In the genomic region with DNA sequence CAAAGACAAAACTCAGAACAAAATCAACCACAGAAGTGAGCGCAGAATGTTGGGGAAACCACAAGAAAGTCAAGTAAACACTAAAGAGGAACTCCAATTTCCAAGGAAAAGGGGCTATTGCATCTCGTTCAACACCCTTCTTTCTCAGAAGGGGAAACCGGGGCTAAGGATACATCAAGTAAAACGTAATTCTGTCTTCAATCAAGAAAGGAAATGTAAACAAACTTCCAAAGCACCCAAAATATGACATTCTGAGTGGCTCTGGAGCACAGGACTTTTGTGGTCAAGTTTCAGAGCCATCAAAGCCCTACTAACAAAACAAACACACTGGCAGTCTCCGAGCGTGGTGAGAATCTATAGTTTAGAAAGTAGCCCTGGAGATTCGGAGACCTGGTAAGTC, we compare ENCODE assay signal across 8 mouse cellular contexts. TPM values are rescaled to one million over a fixed set of nuclear protein-coding genes. Genes with fewer than 3 reads are reported as not detected.
DNase-seq lines count a peak whose midpoint lies in the region; ATAC-seq and TF ChIP-seq lines count a peak whose summit lies in the region.

No protein-coding gene starts in this region.

- H3K36me3 ChIP-seq in CH12.LX (replicated peaks in 1 of 2; ENCODE audit: control insufficient read depth in 1 of 2, insufficient read depth in 1 of 2, low read length in 1 of 2) (peaks cover 2 to 16% of the 10 kb centered on the region in 2 experiments), macrophage (ENCODE audit: inconsistent target) (no peaks in the 10 kb centered on the region)

- peak overlapping the region; percentile 87 for H3K4me3 ChIP-seq in gastrocnemius, adult 2 months
- peak overlapping the region; percentile 73 to 92 (median 79) for H3K4me3 ChIP-seq in CH12.LX (replicated peaks in 1 of 3; ENCODE audit: low read depth in 2 of 3, low read length in 2 of 3, poor library complexity in 1 of 3)
- peak overlapping the region; percentile 55 for H3K4me3 ChIP-seq in macrophage (ENCODE audit: inconsistent target)

- peak overlapping the region; percentile 85 for H3K4me2 ChIP-seq in CH12.LX (ENCODE audit: insufficient read depth, low read depth, poor library complexity, severe bottlenecking)

- TF ChIP-seq RAD21 in CH12.LX (IDR thresholded peaks at IDR 0.05; ENCODE audit: low read depth, low read length), result no peak

- peak overlapping the region; percentile 83 for H3K27ac ChIP-seq in gastrocnemius, adult 2 months
- H3K27ac ChIP-seq in CH12.LX (ENCODE audit: insufficient read depth, low read depth) (peak overlapping the region; percentile 58), macrophage (peak overlapping the region; percentile 73)

- no peaks in the 10 kb centered on the region for H3K27me3 ChIP-seq in CH12.LX (replicated peaks)

- H3K79me2 ChIP-seq in CH12.LX (replicated peaks; ENCODE audit: control insufficient read depth, extremely low read depth, insufficient read depth, poor library complexity, severe bottlenecking) (peaks cover 39% of the 10 kb centered on the region), macrophage (ENCODE audit: inconsistent target) (peaks cover 48% of the 10 kb centered on the region)

- dilution Hi-C loops in CH12.LX (cut with MboI; ENCODE audit: extremely low pct_ligation_motif_present, extremely low pct_unique_long_range_greater_than_20kb, low sequenced_read_pairs), result no loop called here

- TF ChIP-seq EP300 in CH12.LX (IDR thresholded peaks at IDR 0.05; ENCODE audit: low read length), result no peak

- TF ChIP-seq POLR2A in CH12.LX (IDR thresholded peaks at IDR 0.05; ENCODE audit: low read depth, low read length), result no peak

- intact Hi-C loops in gastrocnemius, adult 2 months (cut with DNase I), result no loop called here
- intact Hi-C loops in left cerebral cortex, postnatal 4 days (cut with DNase I), result no loop called here

- peak; percentile 26 for ATAC-seq in granulocyte monocyte progenitor cell, adult 5-6 weeks (replicated peaks; ENCODE audit: poor library complexity, severe bottlenecking)
- no peak for ATAC-seq in frontal cortex, adult (ENCODE audit: low TSS enrichment)

- peak overlapping the region; percentile 93 for H3K9ac ChIP-seq in CH12.LX (ENCODE audit: insufficient read depth, low read depth)

- no peak for DNase-seq in gastrocnemius, adult 2 months
- DNase-seq in gastrocnemius, postnatal 25 days, result no peak
- no peak for DNase-seq in CH12.LX (ENCODE audit: extremely low read depth)
- DNase-seq in urinary bladder, postnatal 4 days (ENCODE audit: low spot score in 2 of 2), result no peak
- DNase-seq in left cerebral cortex, postnatal 4 days, result no peak

- no peaks in the 10 kb centered on the region for H3K9me3 ChIP-seq in CH12.LX (replicated peaks; ENCODE audit: low read length)

- no peak for TF ChIP-seq CTCF in gastrocnemius, adult 2 months (IDR thresholded peaks at IDR 0.05)
- TF ChIP-seq CTCF in CH12.LX (conservative IDR thresholded peaks at IDR 0.05 in 1 of 2, IDR thresholded peaks at IDR 0.05 in 1 of 2; ENCODE audit: low read depth in 2 of 2, low read length in 2 of 2), result no peak

- in situ Hi-C loops in CH12.LX (cut with MboI; ENCODE audit: low pct_ligation_motif_present, low pct_unique_long_range_greater_than_20kb, low sequenced_read_pairs), result no loop called here

- WGBS in macrophage (ENCODE audit: missing documents), result 2% methylated on average over 7 of the region's 7 CpGs

- H3K4me1 ChIP-seq in CH12.LX (ENCODE audit: control insufficient read depth in 1 of 2, insufficient read depth in 2 of 2), result peaks cover 28 to 47% of the 10 kb centered on the region in 2 experiments

TF ChIP-seq in CH12.LX, 34 proteins besides CTCF, POLR2A, EP300 and RAD21:
- TF ChIP-seq TBP (conservative IDR thresholded peaks at IDR 0.05; ENCODE audit: low read depth, low read length) (no peak), ETS1 (conservative IDR thresholded peaks at IDR 0.05; ENCODE audit: low read depth, low read length) (no peak), CHD1 (IDR thresholded peaks at IDR 0.05; ENCODE audit: low read depth, low read length) (no peak; the same call in 1 of the 2 replicates), CHD2 (IDR thresholded peaks at IDR 0.05; ENCODE audit: low read length) (no peak), JUN (IDR thresholded peaks at IDR 0.05; ENCODE audit: insufficient read depth, low read depth, low read length) (no peak), SMC3 (IDR thresholded peaks at IDR 0.05; ENCODE audit: low read depth, low read length) (no peak), MYC (IDR thresholded peaks at IDR 0.05; ENCODE audit: low read depth, low read length) (no peak), PAX5 (IDR thresholded peaks at IDR 0.05; ENCODE audit: low read length) (no peak), IRF4 (IDR thresholded peaks at IDR 0.05; ENCODE audit: low read depth, low read length) (no peak), ELF1 (IDR thresholded peaks at IDR 0.05; ENCODE audit: low read depth, low read length) (no peak), E2F4 (IDR thresholded peaks at IDR 0.05; ENCODE audit: insufficient replicate concordance, low read depth, low read length) (no peak), HCFC1 (IDR thresholded peaks at IDR 0.05; ENCODE audit: low read depth, low read length) (no peak), MAX (IDR thresholded peaks at IDR 0.05; ENCODE audit: low read length) (no peak), TCF12 (IDR thresholded peaks at IDR 0.05; ENCODE audit: low read depth, low read length) (no peak), NRF1 (IDR thresholded peaks at IDR 0.05; ENCODE audit: low read depth, low read length) (no peak), POLR2AphosphoS2 (IDR thresholded peaks at IDR 0.05; ENCODE audit: low read depth, low read length) (no peak), MEF2A (IDR thresholded peaks at IDR 0.05; ENCODE audit: borderline replicate concordance, low read depth, low read length) (no peak)

RNA-seq across cellular contexts. Expression of a gene that starts 0.8 kb away (rescaled TPM):
- 1 to 10 TPM; 8.9 to 9.7 TPM for total RNA-seq in gastrocnemius, adult 2 months (2021)
- 1 to 10 TPM; 7.4 to 7.5 TPM for total RNA-seq in gastrocnemius, postnatal 25 days (2021)
- total RNA-seq in CH12.LX (2012; rRNA removed) (16.8 and 27.2 TPM in 2 replicates), CH12.LX (2014; rRNA removed) (25.2 and 26.0 TPM in 2 replicates)
- polyA plus RNA-seq in CH12.LX (2012; ENCODE audit: insufficient read length, low read depth) (30.0 and 31.6 TPM in 2 replicates), macrophage (2018) (29.7 to 67.3 TPM (median 35.7 TPM) in 3 replicates)
- 22.2 and 27.7 TPM in 2 replicates for total RNA-seq in granulocyte monocyte progenitor cell, adult 5-6 weeks (2014; fragmentation: Nextera tagmentation)
- 22.4 and 27.2 TPM in 2 replicates for total RNA-seq in granulocyte monocyte progenitor cell, adult 5-6 weeks (2017)
- 10 to 100 TPM; 11.8 to 47.3 (median 22.0) TPM for total RNA-seq in macrophage (2018; cell fraction: chromatin; rRNA removed)
- total RNA-seq in macrophage (2018; cell fraction: cytosol; rRNA removed), result 10 to 100 TPM; 25.9 to 76.0 (median 39.0) TPM
- total RNA-seq in macrophage (2018; cell fraction: nucleus; rRNA removed), result 10 to 100 TPM; 29.7 to 75.1 (median 43.6) TPM
- total RNA-seq in left cerebral cortex, postnatal 4 days (2021), result 1 to 10 TPM; 5.4 to 5.9 TPM

RNA-seq across cellular contexts. Expression of a gene that starts 32.9 kb away (rescaled TPM):
- total RNA-seq in gastrocnemius, adult 2 months (2021), result not detected
- not detected for total RNA-seq in gastrocnemius, postnatal 25 days (2021)
- total RNA-seq in CH12.LX (2012; rRNA removed) (0.04 TPM in 1 of 2 replicates, not detected in the other), CH12.LX (2014; rRNA removed) (0.44 TPM in 1 of 2 replicates, not detected in the other)
- polyA plus RNA-seq in CH12.LX (2012; ENCODE audit: insufficient read length, low read depth) (0.52 and 0.66 TPM in 2 replicates), macrophage (2018) (not detected in 3 replicates)
- total RNA-seq in granulocyte monocyte progenitor cell, adult 5-6 weeks (2014; fragmentation: Nextera tagmentation), result not detected in 2 replicates
- not detected in 2 replicates for total RNA-seq in granulocyte monocyte progenitor cell, adult 5-6 weeks (2017)
- total RNA-seq in macrophage (2018; cell fraction: chromatin; rRNA removed), result not detected
- total RNA-seq in macrophage (2018; cell fraction: cytosol; rRNA removed), result not detected
- not detected for total RNA-seq in macrophage (2018; cell fraction: nucleus; rRNA removed)
- total RNA-seq in left cerebral cortex, postnatal 4 days (2021), result not detected

RNA-seq across cellular contexts. Expression of a gene that starts 43.4 kb away (rescaled TPM):
- total RNA-seq in gastrocnemius, adult 2 months (2021), result 10 to 100 TPM; 19.7 to 20.9 TPM
- 10 to 100 TPM; 15.9 to 21.0 TPM for total RNA-seq in gastrocnemius, postnatal 25 days (2021)
- 34.0 and 36.1 TPM in 2 replicates for total RNA-seq in CH12.LX (2012; rRNA removed)
- total RNA-seq in CH12.LX (2014; rRNA removed), result 82.2 and 83.2 TPM in 2 replicates
- polyA plus RNA-seq in CH12.LX (2012; ENCODE audit: insufficient read length, low read depth), result 45.7 and 55.1 TPM in 2 replicates
- 18.6 and 36.5 TPM in 2 replicates for total RNA-seq in granulocyte monocyte progenitor cell, adult 5-6 weeks (2014; fragmentation: Nextera tagmentation)
- total RNA-seq in granulocyte monocyte progenitor cell, adult 5-6 weeks (2017), result 58.2 and 107 TPM in 2 replicates
- total RNA-seq in macrophage (2018; cell fraction: chromatin; rRNA removed), result 10 to 100 TPM in 23 of 26 experiments, 1 to 10 TPM in 3; 6.2 to 45.4 (median 26.1) TPM
- 10 to 100 TPM; 19.9 to 31.3 (median 26.6) TPM for total RNA-seq in macrophage (2018; cell fraction: cytosol; rRNA removed)
- 10 to 100 TPM in 23 of 26 experiments, 1 to 10 TPM in 3; 8.2 to 28.1 (median 16.0) TPM for total RNA-seq in macrophage (2018; cell fraction: nucleus; rRNA removed)
- polyA plus RNA-seq in macrophage (2018), result 26.1 to 37.4 TPM (median 30.3 TPM) in 3 replicates
- 10 to 100 TPM; 82.9 to 87.0 TPM for total RNA-seq in left cerebral cortex, postnatal 4 days (2021)
